Mouse (Mus musculus) urinary bladder, postnatal 4 days (tissue): Measurements from ENCODE around the gene Olfr1242.

Source experiments
- DNase-seq, 2 experiments: peaks; one replicate each; pipeline ENCODE4 v3.0.0; 2021 to 2022; ENCODE audit warnings: low spot score in 2 of 2

Olfr1242 gene

DNA sequence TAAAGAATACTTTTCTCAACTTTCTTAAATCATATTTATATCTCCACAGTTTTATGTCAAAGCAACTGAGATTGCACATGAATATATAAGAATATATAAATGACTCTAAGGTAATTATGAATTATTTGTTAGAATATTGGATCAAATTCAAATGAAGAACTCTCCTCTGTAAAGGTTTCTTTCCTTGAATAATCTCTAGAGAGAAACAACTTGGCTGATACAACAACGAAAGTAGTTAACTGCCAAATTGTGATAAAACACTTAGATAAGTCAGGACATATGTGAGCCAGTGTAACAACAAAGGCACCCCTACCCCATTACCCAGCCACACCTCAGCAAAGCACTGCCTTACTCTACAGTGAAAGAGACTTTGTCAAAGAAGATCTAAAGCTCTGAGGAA is at the start of gene Olfr1242:
Gene Olfr1242 (minus strand): TSS at position 101 of the 400 bp plus-strand sequence.
- no peak for DNase-seq

GRCm38 (mm10) chr2:89544516-89544915 is 46.4 kb upstream of the Olfr1242 start:
- no peak for DNase-seq

DNA sequence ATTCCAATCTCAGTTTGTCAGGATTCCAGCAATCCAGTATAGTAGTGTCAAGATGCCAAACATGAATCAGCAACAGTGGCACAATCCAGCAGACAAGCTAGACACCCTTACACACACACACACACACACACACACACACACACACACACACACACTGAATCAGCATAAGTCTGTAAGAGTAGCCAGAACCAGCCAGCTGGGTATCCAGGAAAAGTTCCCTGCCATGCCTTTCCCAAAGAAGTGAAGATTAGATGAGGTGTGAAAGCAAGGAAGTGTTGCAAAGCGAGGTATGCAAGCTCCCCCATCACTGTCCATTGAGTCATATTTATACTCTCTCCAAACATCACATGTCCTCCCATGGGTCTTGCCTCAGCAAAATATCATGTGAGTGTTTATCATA is 41.8 kb upstream of the Olfr1242 start:
- no peak for DNase-seq

DNA sequence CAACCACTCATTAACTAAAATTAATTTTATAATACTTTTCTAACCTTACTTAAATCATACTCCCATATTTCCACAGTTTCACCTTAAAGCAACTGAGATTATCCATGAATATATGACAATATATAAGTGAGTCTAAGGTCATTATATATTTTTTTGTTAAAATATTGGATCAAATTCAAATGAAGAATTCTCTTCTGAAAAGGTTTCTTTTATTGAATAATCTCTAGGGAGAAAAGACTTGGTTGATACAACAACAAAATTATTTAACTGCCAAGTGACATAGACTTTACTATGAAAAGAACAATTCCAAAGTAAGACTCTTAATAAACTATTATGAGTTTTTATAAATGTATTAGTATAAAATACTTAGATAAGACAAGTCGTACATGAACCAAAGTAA is 33.3 kb upstream of the Olfr1242 start, which contains the start of gene Olfr1243:
Gene Olfr1243 (minus strand): TSS at position 101 of the 400 bp plus-strand sequence.
- no peak for DNase-seq

DNA sequence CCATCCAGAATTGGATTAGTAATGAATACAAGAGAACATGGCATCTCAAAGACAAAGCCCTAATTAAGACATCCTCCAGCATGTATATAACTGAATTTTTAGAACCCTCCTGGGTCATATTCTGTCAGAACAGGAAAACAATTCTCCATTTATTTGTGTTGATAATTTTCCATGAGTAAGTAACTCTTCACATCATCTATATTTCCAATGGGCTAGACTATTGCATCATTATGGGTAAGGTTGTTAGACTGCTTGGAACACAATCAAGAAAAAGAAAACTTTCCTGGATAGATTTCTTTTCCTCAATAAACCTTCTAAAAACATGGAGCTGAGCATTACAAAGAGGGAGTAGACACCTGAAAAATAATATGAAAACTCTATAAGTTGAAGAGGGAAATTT is 11.1 kb downstream of the Olfr1242 start, which contains the start of gene Olfr1241:
Gene Olfr1241 (minus strand): TSS at position 101 of the 400 bp plus-strand sequence.
- DNase-seq, result no peak

GRCm38 (mm10) chr2:89442900-89443299 is 55.2 kb downstream of the Olfr1242 start, which contains the start of gene Olfr1240:
Olfr1240 (minus strand) TSS chr2:89443000.
- DNase-seq, result no peak
